Mouse (Mus musculus) small intestine, adult 2 months (tissue): ENCODE results near the gene Efcc1.

Experiments used
- CTCF ChIP-seq: fragments of 200-500 bp; IDR thresholded peaks from 2 replicates; pipeline ENCODE4 v1.5.1; 2012; ENCODE audit warnings: low read depth, mild to moderate bottlenecking, control low read depth, inconsistent platforms, low read length, moderate library complexity, mixed read lengths; ENCODE audit not compliant: insufficient replicate concordance, insufficient read length; ENCODE audit errors: extremely low read depth
- POLR2A ChIP-seq: fragments of 200-500 bp; IDR thresholded peaks from 2 replicates; pipeline ENCODE4 v1.6.1; 2012; ENCODE audit warnings: low read depth, mild to moderate bottlenecking, control low read depth, inconsistent platforms, low read length, moderate library complexity

DNA sequence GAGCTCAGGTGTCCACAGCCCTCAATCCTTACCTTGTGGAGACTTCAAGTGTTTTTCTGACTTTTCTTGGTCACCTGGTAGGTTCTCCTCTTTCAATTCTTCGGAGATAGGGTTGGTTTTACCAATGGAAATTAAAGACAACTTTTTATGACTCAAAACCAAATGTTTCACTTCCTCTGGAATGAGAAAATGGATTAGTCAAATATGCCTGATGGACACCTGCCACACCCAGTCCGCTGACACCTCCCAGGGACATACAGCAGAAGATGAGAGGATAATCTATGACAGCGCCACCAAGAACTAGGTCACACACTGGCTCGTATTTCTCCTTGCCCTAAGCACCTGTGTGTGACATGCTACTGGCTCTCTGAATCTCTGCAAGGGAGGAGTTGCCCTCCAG lies 16.6 kb upstream of the Efcc1 start:
- TF ChIP-seq CTCF (no peak), POLR2A (no peak)
